Mouse (Mus musculus) effector memory CD4-positive, alpha-beta T cell, adult 7 months (primary cell): ENCODE measurements around the gene Olfr1428. TPM values are rescaled to one million over a fixed set of nuclear protein-coding genes. Genes with fewer than 3 reads are reported as not detected.

Source experiments
- polyA plus RNA-seq: library from polyadenylated mRNA; unstranded; fragments of 100-300 nt; shearing (Covaris generic); gene quantifications from one replicate; pipeline ENCODE4 v1.2.1, GENCODE M21; 2017

Gene Olfr1428
- not detected for polyA plus RNA-seq

GRCm38 (mm10) chr19:12115797-12116196, at the start of gene Olfr1428:
Gene Olfr1428 (minus strand): TSS chr19:12115897.

GRCm38 (mm10) chr19:12123103-12123502, 7.4 kb upstream of the Olfr1428 start, which contains the start of gene Olfr76:
Gene Olfr76 (minus strand): TSS chr19:12123203.

GRCm38 (mm10) chr19:12103234-12103633, 12.5 kb downstream of the Olfr1428 start, which contains the start of gene Olfr1427:
Gene Olfr1427 (minus strand): TSS chr19:12103334.

GRCm38 (mm10) chr19:12091913-12092312, 23.8 kb downstream of the Olfr1428 start, which contains the start of gene Olfr1426:
Gene Olfr1426 (minus strand): TSS chr19:12092013.

GRCm38 (mm10) chr19:12077631-12078030, 38.1 kb downstream of the Olfr1428 start, which contains the start of gene Olfr1425:
Gene Olfr1425 (minus strand): TSS chr19:12077731.

GRCm38 (mm10) chr19:12062582-12062981, 53.1 kb downstream of the Olfr1428 start, which contains the start of gene Olfr1424:
Gene Olfr1424 (minus strand): TSS chr19:12062682.

Other genes starting within 250 kb of the Olfr1428 start
- gene Olfr1419, start 240.8 kb downstream of the Olfr1428 start, polyA plus RNA-seq, result not detected
- not detected for gene Olfr1420, start 229.3 kb downstream of the Olfr1428 start, polyA plus RNA-seq
- 26.8 TPM for gene Patl1, start 203.5 kb downstream of the Olfr1428 start, polyA plus RNA-seq
- gene Osbp, start 150.0 kb downstream of the Olfr1428 start, polyA plus RNA-seq, result 50.4 TPM
- not detected for gene Olfr1423, start 74.6 kb downstream of the Olfr1428 start, polyA plus RNA-seq
- gene Olfr1424, start 53.2 kb downstream of the Olfr1428 start, polyA plus RNA-seq, result 0.29 TPM
- gene Olfr1425, start 38.2 kb downstream of the Olfr1428 start, polyA plus RNA-seq, result not detected
- gene Olfr1426, start 23.9 kb downstream of the Olfr1428 start, polyA plus RNA-seq, result not detected
- gene Olfr1427, start 12.6 kb downstream of the Olfr1428 start, polyA plus RNA-seq, result not detected
- gene Olfr76, start 7.3 kb upstream of the Olfr1428 start, polyA plus RNA-seq, result not detected
- gene Olfr1555-ps1, start 54.2 kb upstream of the Olfr1428 start, polyA plus RNA-seq, result not detected
- gene Olfr1431, start 84.7 kb upstream of the Olfr1428 start, polyA plus RNA-seq, result not detected
- not detected for gene Olfr1432, start 116.7 kb upstream of the Olfr1428 start, polyA plus RNA-seq
- gene Olfr262, start 125.8 kb upstream of the Olfr1428 start, polyA plus RNA-seq, result 0.73 TPM
- not detected for gene Olfr235, start 145.1 kb upstream of the Olfr1428 start, polyA plus RNA-seq
- not detected for gene Olfr1434, start 164.0 kb upstream of the Olfr1428 start, polyA plus RNA-seq
- gene Olfr1436, start 183.2 kb upstream of the Olfr1428 start, polyA plus RNA-seq, result not detected
- not detected for gene Olfr1437, start 209.2 kb upstream of the Olfr1428 start, polyA plus RNA-seq
- 0.16 TPM for gene Olfr1438-ps1, start 220.0 kb upstream of the Olfr1428 start, polyA plus RNA-seq